Mouse (Mus musculus): Measurements from ENCODE around the gene Iqcf5.

Gene Iqcf5

DNA sequence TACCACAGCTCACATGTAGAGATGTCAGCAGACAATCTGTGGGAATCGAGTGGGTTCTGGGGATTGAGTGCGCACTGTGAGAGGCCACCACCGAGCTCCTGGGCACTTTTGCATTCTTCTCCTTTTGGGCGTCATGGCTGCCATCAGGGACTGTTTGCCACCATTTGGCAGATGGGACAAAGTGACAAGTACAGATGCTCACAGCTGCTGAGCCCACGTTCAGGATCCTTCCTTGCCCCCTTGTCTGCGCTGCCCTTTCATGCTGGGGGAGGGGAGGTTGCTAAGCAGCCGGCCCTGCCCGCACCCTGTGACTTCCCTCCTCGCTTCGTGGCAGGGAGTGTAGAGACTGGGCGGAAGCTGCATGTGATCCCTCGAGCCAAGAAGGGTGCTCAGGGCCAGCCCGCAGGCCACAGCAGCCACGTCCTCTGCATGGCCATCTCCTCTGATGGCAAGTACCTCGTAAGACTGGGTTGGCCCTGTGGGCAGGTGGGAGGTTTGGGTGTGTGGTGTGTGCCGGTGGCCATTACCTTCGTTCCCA lies 31.7 kb upstream of the Iqcf5 start:
- peak; percentile 3 for DNase-seq

DNA sequence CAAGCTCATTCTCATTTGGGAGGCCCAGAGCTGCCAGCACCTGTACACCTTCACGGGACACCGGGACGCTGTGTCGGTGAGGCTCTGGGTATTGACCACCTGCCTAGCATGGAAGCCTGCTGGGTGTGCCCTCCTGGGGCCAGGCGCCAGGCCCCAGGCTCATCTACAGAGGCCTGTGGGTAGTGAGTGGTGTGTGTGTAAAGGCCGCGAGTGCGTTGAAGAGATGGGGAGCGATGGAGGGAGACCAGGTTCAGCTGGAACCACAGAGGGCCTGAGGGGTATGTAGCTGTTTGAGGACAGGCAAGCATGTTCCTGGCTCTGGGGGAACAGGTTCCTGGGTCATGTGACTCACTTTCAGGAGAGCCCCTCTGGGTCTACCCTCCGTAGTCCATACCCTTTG lies 31.2 kb upstream of the Iqcf5 start:
- DNase-seq = no peak

DNA sequence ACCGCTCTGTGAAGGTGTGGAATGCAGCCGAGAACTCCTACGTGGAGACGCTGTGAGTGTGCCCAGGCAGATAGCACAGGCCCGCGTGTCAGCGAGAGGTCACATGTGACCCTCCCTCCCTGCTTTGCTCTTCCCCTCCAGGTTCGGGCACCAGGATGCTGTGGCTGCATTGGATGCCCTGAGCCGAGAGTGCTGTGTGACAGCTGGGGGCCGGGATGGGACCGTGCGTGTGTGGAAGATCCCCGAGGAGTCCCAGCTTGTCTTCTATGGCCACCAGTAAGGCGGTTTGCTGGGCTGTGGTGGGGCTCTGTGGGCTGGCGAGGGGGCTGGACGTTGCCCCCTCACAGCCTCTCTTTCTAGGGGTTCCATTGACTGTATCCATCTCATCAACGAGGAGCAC lies 30.8 kb upstream of the Iqcf5 start:
- DNase-seq = peak; percentile 2

GRCm38 (mm10) chr9:106485076-106485475 lies 29.3 kb upstream of the Iqcf5 start:
- DNase-seq = peak; percentile 1

- DNase-seq = peak; percentile 1
Measured at GRCm38 (mm10) chr9:106487602-106488001, 26.8 kb upstream of the Iqcf5 start.

GRCm38 (mm10) chr9:106499667-106500066 lies 14.7 kb upstream of the Iqcf5 start, which contains the start of gene Iqcf1:
Gene Iqcf1 (plus strand): TSS chr9:106499967.
- no peak for DNase-seq

- DNase-seq = no peak
Measured at GRCm38 (mm10) chr9:106501846-106502245, 12.5 kb upstream of the Iqcf5 start.

DNA sequence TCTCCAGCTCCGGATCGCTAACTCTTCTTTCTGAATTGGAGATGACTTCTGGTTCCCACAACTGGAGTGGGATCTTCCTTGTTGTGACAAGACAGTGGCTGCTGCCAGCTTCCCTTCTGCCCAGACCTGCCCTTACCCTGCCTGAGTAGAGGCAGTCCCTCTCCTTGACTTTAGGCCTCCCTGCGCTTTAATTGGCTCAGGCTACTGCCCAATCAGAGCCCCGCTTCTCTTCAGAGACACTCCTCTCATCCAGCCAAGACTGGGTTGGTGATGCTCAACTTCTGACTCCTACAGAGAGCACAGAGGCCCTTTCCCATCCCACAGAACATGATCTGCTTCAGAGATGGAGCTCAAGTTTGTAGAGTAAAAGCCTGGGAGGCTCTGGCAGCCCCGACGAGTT lies 10.1 kb upstream of the Iqcf5 start:
- no peak for DNase-seq

DNA sequence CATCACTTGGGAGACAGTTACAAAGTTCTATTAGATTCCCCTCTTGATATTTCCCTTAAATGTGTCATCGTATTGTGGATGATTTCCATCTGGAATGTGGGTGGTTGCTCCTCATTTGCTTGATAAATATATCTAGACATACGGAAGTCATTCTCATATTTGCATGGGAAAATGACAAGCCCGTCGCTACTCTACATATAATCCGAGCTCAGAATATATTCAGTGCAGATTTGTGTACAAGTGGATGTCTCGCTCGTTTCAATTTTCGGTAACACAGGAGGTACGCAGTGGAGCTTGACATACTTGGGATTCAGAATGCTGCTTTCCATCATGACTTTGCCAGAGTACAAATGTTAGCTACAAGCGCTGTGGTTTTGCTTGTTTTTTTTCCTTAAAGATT lies 5.0 kb upstream of the Iqcf5 start:
- no peak for DNase-seq

GRCm38 (mm10) chr9:106512729-106513450 lies 1.5 kb upstream of the Iqcf5 start:
- DNase-seq = no peak

DNA sequence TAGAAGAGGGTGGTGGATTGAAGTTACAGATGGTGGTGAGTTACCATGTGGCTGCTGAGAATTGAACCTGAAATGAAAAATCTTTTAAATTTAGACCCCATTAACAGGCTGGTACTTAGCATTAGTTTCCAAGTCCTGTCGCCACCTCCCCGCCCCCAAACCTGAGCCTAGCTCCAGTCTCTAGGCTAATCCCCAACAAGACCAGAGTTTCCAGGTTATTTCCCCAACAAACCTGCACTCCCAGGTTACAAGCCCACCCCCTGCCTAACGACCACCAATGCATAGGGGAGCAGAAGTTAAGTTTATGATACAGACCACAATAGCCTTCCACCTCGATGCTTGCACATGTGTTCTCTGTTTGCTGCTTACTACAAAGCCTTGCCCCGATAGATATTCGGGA lies 807 bp upstream of the Iqcf5 start:
- DNase-seq = no peak

DNA sequence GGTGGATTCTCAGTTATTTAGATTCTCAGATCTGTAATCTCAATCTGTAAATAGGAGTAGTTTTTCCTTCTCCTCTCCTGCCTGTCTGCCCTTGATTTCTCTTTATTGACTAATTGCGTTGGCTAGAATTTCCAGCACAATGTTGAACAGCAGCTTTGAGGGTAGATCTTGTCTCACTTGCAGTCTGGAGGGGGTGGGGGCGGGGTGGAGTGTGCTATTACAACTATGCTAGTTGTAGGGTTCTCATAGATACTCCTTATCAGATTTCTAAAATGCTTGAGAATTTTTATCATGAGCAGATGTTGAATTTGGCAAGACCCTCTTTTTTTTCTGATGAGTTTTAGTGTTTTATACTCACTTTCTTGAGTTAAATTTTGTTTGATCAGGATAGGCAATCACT lies 5.1 kb downstream of the Iqcf5 start:
- no peak for DNase-seq

GRCm38 (mm10) chr9:106519909-106520308 lies 5.5 kb downstream of the Iqcf5 start:
- DNase-seq = no peak

DNA sequence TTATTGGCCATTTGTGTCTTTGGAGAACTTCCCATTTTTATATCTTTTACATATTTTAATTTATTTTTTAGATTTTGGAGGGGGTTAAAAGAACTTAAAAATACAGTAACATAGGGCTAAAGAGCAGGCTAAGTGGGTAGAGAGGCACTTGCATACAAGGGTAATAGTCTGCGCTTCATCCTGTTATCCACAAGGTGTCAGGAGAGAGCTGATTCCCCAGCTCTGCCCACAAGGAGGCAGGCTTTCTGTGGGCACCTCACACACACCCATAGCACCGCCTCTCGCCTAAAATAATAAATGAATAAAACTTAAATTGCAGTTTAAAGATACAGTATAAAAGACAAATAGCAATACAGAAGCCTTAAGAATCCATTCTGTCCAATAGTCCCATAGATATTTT lies 17.5 kb downstream of the Iqcf5 start:
- peak; percentile 27 for DNase-seq

DNA sequence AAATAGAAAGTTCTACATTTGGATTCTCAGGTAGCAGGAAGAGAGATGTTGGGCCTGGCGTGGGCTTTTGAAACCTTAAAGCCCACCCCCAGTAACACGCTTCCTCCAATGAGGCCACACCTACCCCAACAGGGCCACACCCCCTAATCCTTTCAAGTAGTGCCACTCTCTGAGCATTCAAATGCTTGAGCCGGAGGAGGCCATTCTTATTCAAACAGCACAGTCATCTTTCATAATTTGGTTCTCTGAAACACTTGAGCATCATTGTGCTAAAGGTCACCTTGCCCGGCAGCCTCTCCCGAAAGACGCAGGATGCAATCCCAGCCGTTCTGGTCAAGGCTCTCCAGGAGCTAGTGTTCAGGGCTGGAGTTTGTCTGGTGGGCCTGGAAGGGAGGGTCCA lies 19.9 kb downstream of the Iqcf5 start:
- DNase-seq = no peak

- DNase-seq = no peak
Measured at GRCm38 (mm10) chr9:106534975-106535374, 20.6 kb downstream of the Iqcf5 start.

GRCm38 (mm10) chr9:106561531-106561930 lies 47.2 kb downstream of the Iqcf5 start, which contains the start of gene Iqcf3:
Gene Iqcf3 (minus strand): TSS chr9:106561631.
- DNase-seq = no peak

DNA sequence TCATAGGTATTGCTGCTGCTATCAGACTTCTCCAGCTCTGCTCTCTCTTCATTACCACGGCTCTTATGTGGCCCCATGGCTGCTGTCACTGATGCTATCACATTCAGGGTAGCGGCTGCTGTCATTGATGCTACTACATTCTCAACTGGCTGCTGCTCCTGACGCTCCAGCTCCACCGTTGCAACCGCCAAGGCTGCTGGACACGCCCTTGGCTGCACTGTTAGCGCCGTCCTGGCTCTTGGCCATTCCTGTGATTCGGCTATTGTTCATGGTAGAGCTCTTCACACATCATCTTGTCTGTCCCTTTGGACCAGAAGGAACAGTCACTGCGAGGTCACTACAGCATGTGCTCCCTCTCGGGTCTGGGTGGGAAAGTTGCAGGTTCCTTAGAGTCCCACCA lies 47.9 kb downstream of the Iqcf5 start:
- DNase-seq = no peak

DNA sequence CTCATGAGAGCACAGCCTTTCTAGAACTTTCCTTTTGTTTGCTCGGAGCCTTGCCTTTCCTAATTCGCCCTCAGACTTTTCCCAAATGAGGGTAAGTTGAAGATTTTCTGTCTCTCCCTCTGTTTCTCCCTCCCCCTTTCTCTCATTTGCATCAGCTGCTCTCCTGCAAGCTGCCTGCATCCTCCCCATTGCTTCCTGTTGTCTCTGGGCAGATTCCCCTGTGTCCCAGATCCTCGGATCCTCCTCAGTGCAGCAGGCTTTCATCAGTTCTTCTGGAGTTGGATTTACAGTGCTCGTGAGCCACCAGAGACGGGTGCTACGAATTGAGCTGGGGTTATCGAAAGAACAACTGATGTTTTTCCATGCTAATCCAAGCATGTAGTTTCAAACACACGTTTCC lies 49.7 kb downstream of the Iqcf5 start:
- no peak for DNase-seq
